Mouse (Mus musculus) erythroblast, embryonic 14.5 days (primary cell): ENCODE results near the gene Rnf144a. TPM values are rescaled to one million over a fixed set of nuclear protein-coding genes. Genes with fewer than 3 reads are reported as not detected.

Experiments used
- H3K27me3 ChIP-seq: 2 replicates; pipeline ENCODE4 v1.6.1; 2012; ENCODE audit warnings: inconsistent platforms; ENCODE audit not compliant: control insufficient read depth
- H3K36me3 ChIP-seq: 2 replicates; pipeline ENCODE4 v1.6.1; 2012; ENCODE audit warnings: mild to moderate bottlenecking, inconsistent platforms; ENCODE audit not compliant: control insufficient read depth
- H3K4me1 ChIP-seq: 2 replicates; pipeline ENCODE4 v1.6.1; 2012; ENCODE audit warnings: inconsistent platforms; ENCODE audit not compliant: control insufficient read depth
- H3K4me3 ChIP-seq: replicated peaks from 2 replicates; pipeline ENCODE3; 2012; ENCODE audit warnings: moderate library complexity, mild to moderate bottlenecking, inconsistent platforms
- H3K9me3 ChIP-seq: 2 replicates; pipeline ENCODE4 v1.6.1; 2012; ENCODE audit warnings: low read length, inconsistent platforms, mixed read lengths; ENCODE audit not compliant: control insufficient read depth
- GATA1 ChIP-seq: IDR thresholded peaks from 2 replicates; pipeline ENCODE4 v1.6.1; 2012; ENCODE audit warnings: low read length, inconsistent platforms, mixed read lengths
- TAL1 ChIP-seq: IDR thresholded peaks from 3 replicates; pipeline ENCODE4 v1.6.1; 2012; ENCODE audit warnings: low read length, inconsistent platforms, mixed read lengths
- polyA plus RNA-seq: library from polyadenylated mRNA; stranded (reverse); fragments of >175 nt; gene quantifications from 2 replicates; pipeline ENCODE4 v1.2.3, GENCODE M21; 2012

Rnf144a gene
- polyA plus RNA-seq, 1 experiment, result not detected

GRCm38 (mm10) chr12:26401254-26401653 is 13.8 kb downstream of the Rnf144a start:
- H3K36me3 ChIP-seq, result no peaks in the 10 kb centered on the region
- no peaks in the 10 kb centered on the region for H3K4me1 ChIP-seq
- H3K27me3 ChIP-seq, result no peaks in the 10 kb centered on the region
- TF ChIP-seq TAL1, result no peak
- no peak for TF ChIP-seq GATA1
- H3K9me3 ChIP-seq, result no peaks in the 10 kb centered on the region
- no peak overlapping the region for H3K4me3 ChIP-seq

GRCm38 (mm10) chr12:26400762-26401161 is 14.3 kb downstream of the Rnf144a start:
- no peak overlapping the region for H3K4me3 ChIP-seq
- no peak for TF ChIP-seq TAL1
- H3K36me3 ChIP-seq, result no peaks in the 10 kb centered on the region
- no peaks in the 10 kb centered on the region for H3K9me3 ChIP-seq
- H3K27me3 ChIP-seq, result no peaks in the 10 kb centered on the region
- no peaks in the 10 kb centered on the region for H3K4me1 ChIP-seq

- Histone ChIP-seq H3K27me3 (no peaks in the 10 kb centered on the region), H3K9me3 (no peaks in the 10 kb centered on the region), H3K36me3 (no peaks in the 10 kb centered on the region), H3K4me1 (no peaks in the 10 kb centered on the region), H3K4me3 (no peak overlapping the region)
- TF ChIP-seq GATA1, result no peak
- no peak for TF ChIP-seq TAL1
Measured at GRCm38 (mm10) chr12:26399391-26399790, 15.7 kb downstream of the Rnf144a start.

- Histone ChIP-seq H3K4me1 (no peaks in the 10 kb centered on the region), H3K27me3 (no peaks in the 10 kb centered on the region), H3K9me3 (no peaks in the 10 kb centered on the region), H3K36me3 (no peaks in the 10 kb centered on the region), H3K4me3 (no peak overlapping the region)
- TF ChIP-seq GATA1 (no peak), TAL1 (no peak)
Measured at GRCm38 (mm10) chr12:26398597-26398996, 16.5 kb downstream of the Rnf144a start.

GRCm38 (mm10) chr12:26394485-26395470 is 20.3 kb downstream of the Rnf144a start:
- Histone ChIP-seq H3K4me1 (no peaks in the 10 kb centered on the region), H3K9me3 (no peaks in the 10 kb centered on the region), H3K4me3 (no peak overlapping the region), H3K36me3 (no peaks in the 10 kb centered on the region), H3K27me3 (no peaks in the 10 kb centered on the region)
- no peak for TF ChIP-seq TAL1
- no peak for TF ChIP-seq GATA1

- H3K4me3 ChIP-seq, result no peak overlapping the region
- TF ChIP-seq GATA1, result no peak
- no peak for TF ChIP-seq TAL1
- H3K4me1 ChIP-seq, result no peaks in the 10 kb centered on the region
- H3K9me3 ChIP-seq, result no peaks in the 10 kb centered on the region
- H3K36me3 ChIP-seq, result no peaks in the 10 kb centered on the region
- no peaks in the 10 kb centered on the region for H3K27me3 ChIP-seq
Measured at GRCm38 (mm10) chr12:26393291-26393690, 21.8 kb downstream of the Rnf144a start.

GRCm38 (mm10) chr12:26391162-26391561 is 23.9 kb downstream of the Rnf144a start:
- Histone ChIP-seq H3K36me3 (no peaks in the 10 kb centered on the region), H3K4me1 (no peaks in the 10 kb centered on the region), H3K9me3 (no peaks in the 10 kb centered on the region), H3K4me3 (no peak overlapping the region), H3K27me3 (no peaks in the 10 kb centered on the region)
- TF ChIP-seq GATA1 (no peak), TAL1 (no peak)

- no peaks in the 10 kb centered on the region for H3K27me3 ChIP-seq
- no peaks in the 10 kb centered on the region for H3K9me3 ChIP-seq
- no peak overlapping the region for H3K4me3 ChIP-seq
- H3K4me1 ChIP-seq, result no peaks in the 10 kb centered on the region
- TF ChIP-seq TAL1, result no peak
- TF ChIP-seq GATA1, result no peak
- no peaks in the 10 kb centered on the region for H3K36me3 ChIP-seq
Measured at GRCm38 (mm10) chr12:26387523-26387922, 27.5 kb downstream of the Rnf144a start.

GRCm38 (mm10) chr12:26386947-26387346 is 28.1 kb downstream of the Rnf144a start:
- no peaks in the 10 kb centered on the region for H3K9me3 ChIP-seq
- H3K36me3 ChIP-seq, result no peaks in the 10 kb centered on the region
- no peak for TF ChIP-seq TAL1
- TF ChIP-seq GATA1, result no peak
- H3K4me1 ChIP-seq, result no peaks in the 10 kb centered on the region
- no peak overlapping the region for H3K4me3 ChIP-seq
- no peaks in the 10 kb centered on the region for H3K27me3 ChIP-seq
